Mouse (Mus musculus) gastrocnemius, postnatal 25 days (tissue): ENCODE results near the gene Akt2. TPM values are rescaled to one million over a fixed set of nuclear protein-coding genes. Genes with fewer than 3 reads are reported as not detected.

ENCODE experiments used
- DNase-seq: peaks from one replicate; pipeline ENCODE4 v3.0.0; 2022
- total RNA-seq, 2 experiments: library from RNA; stranded (reverse); gene quantifications; 1 replicate in 1 of 2; 2 replicates in 1 of 2; pipeline ENCODE4 v1.2.3; 2021

The Akt2 gene
- total RNA-seq, 2 experiments from 2014 or later = 135 to 147 TPM

DNA sequence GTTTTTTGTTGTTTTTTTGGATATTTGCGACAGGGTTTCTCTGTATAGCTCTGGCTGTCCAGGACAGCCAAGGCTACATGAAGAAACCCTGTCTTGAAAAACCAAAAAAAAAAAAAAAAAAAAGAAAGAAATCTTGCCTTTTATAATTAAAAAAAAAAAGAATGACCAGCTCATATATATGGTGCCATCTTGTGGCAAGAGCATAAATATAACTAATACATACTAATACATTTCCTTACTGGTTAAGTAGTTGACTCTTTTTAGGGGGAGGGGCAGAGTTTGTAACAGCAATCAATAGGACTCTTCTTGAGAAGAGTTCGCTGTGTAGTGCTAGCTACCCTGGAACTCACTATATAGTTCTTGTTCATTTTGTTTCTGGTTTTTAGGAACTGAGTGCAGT is 3.6 kb upstream of the Akt2 start:
- no peak for DNase-seq

DNA sequence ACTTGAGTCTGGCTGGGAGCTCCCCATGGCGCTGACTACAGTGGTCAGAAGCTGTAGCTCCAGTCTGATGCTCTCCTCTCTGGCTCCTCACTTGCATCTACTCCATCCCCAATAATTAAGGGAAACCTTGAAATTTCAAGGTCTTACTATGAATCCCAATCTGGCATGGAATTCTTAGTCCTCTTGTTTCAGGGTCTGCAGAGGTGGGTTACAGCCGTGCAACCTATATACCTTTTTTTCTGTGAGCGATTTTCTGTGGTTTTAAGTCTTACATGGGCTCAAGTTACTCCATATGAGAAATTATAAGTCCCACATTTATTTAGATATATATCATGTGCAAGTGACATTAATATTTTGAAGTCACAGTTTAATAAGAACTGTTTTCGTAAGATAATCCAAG is 1.3 kb upstream of the Akt2 start:
- DNase-seq = no peak

DNA sequence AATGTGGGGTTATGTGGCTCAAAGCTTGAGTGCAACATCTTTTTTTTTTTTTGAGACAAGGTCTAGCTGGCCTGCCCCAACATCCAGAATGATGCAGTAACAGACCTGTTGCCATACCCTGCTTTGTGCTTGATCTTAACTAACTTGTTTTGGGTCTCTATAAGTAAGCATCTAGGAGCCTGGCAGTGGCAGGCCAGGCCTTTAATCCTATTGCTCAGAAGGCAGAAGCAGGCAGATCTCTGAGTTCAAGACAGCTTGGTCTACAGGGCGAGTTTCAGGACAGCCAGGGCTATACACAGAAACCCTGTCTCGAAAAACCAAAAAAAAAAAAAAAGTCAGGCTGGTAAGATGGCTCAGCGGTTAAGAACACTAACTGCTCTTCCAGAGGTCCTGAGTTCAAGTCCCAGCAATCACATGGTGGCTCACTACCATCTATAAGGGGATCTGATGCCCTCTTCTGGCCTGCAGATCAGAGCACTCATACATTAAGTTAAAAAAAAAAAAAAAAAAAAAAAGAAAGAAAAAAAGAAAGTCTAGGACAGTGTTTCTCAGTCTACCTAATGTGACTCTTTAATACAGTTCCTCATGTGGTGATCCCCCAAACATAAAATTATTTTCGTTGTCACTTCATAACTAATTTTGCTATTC is 662 bp upstream of the Akt2 start:
- no peak for DNase-seq

DNA sequence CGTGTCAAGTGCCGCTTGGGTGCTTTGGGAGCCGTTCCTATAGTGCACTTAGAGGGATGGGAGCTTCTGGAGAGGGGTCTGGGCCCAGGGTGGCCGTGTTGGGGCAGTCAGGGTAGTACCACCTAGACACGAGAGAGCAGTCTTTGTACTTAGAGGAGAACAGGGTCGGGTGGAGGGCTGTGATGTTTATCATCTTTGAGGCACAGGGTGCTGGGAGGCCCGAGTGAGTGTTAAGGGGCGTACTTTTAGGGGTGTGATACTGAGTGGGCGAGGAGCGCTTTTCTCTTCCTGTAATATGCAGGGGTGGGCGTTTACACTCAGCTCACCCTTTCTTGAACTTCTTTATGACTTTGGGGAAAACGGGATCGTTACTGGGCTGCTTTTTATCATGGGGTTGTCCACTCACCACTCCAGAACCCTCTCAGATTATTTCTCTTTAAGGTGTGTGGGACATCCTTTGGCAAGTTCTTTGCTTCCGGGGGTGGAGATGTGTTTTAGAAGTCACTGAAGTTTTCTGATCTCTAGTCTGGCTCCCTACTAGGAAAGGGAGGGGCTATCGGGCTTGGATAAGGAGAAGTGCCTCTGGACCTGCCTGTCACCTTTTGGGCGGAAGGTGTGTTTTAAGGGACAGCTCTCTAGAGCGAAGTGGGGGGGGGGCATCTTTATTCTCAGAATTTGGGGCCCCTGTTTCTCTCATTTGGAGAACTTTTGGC is 1.0 kb downstream of the Akt2 start:
- no peak for DNase-seq

DNA sequence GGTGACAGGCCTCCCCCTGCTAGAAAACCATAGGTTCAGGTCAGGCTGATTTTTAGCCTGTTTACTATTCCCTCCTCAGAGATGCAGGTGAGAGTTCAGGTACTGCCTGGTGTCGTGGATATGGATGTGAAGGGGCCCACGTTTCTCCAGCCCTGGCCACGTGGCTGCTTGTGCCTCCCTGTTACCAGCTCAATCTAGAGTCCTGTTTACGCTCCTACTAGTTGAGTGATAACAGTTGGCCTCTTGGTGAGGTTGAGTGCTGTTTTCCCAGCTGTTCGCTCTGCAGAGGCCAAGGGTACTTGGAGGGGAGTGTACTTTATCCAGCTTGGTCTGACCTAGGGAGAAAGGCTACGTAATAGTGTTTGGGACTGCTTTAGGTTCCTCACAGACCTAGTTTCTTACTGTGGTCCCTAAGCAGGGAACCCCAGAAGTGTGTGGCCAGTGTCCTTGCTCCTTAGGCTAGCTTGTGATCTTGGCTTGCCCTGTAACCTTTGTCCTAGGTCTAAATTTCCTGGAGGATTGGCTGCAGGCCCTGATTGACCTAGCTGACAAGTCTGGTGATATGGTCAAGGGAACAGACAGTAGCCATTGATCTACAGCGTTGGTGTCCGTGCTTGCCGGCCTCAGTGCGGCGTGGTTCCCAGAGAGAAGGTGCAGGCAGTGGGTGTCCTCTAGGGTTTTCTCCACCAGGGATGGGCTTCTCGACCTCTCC is 1.7 kb downstream of the Akt2 start:
- no peak for DNase-seq

DNA sequence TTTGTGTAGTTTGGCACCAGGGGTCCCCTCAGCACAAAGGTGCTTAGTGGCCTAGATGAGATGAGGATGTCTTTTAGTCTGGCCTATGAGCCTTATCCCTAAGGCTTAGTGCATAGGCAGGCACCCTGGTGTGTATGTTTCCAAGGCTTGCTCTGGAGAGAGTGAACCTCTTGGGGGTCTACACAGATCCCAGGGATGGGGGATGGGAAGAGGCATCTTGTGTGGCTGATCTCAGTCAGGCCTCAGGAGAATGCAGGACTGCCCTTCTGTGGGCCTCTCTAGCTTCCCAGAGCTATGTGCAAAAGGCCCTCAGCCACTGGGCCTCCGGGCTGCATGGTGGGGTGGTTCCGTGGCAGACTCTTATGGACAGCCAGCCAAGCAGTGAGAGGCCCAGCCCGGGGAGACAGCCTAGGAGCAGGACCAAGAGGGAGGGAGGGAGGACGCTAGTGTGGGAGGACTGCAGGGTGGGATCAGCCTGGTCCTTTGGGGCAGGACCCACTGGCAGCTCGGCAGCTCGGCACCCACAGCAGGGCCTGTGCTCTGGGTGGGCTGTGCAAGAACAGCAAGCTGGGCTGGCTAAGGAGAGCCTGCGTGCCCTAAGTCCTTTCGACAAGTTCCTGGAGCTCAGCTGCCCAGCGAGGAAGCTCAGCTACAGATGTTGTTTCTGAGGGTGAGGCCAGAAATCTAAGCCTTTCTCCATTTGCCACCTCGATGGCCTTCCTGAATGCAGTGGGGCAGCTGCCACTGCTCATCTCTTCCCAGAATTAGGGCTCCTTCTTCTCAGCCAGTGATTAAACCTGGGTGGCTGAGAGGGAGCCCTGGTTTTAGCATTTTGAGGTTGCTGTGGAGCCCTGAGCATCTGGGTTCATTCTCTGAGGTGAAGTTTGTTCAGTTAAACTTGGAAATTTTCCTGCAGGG is 5.5 kb downstream of the Akt2 start:
- peak; percentile 73 for DNase-seq

DNA sequence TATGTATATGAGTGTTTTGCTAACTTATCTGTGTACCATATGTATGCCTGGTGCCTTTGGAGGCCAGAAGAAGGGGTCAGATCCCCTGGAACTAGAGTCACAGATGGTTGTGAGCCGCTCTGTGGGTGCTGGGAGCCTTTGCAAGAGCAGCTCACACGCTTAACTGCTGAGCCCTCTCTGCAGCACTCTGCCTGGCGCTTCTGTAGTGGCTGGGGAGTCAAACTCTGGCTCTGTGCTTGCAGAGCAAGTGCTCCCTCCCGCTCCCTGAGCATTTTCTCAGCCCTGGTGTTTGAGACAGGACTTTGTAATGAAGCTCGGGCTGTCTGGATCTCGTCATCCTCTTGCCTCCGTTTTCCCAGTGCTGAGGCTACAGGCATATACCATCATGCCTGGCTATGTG is 6.7 kb downstream of the Akt2 start:
- DNase-seq = no peak

DNA sequence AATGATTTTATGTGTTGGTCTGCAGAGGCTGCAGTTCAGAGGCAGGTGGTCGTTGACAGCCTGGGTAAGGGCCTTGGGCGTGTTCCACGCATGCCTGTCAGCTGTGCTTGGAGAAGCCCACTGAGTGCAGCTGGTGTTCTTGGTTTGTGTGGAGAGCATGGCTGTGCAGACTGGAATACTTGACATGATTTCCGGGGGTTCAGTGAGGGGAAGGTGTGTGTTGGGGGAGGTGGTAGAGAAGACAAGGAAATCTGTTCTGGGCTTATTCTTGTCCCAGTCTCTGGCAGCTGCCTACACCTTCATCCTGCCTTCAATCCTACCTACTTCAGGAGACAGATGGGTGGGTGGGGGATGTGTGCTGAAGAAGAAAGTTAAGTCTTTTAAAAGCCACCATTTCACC is 10.3 kb downstream of the Akt2 start:
- DNase-seq = no peak

DNA sequence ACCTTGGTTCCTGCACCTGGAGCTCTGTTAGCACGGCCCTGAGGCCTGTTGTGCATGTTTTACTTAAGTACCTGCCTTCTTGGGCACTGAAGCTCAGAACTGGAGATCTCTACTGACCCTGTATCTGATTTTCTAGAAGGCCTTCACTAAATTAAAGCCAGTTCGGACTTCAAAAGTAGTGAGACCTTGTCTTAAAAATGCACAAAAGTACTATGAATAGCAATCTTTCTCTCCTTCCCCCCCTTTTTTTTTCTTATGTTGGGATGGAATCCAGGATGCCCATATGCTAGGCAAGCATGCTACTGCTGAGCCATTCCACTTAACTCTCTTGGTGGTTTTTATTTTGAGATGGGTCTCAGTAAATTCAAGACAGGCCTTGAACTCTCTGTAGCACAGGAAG is 10.8 kb downstream of the Akt2 start:
- no peak for DNase-seq

DNA sequence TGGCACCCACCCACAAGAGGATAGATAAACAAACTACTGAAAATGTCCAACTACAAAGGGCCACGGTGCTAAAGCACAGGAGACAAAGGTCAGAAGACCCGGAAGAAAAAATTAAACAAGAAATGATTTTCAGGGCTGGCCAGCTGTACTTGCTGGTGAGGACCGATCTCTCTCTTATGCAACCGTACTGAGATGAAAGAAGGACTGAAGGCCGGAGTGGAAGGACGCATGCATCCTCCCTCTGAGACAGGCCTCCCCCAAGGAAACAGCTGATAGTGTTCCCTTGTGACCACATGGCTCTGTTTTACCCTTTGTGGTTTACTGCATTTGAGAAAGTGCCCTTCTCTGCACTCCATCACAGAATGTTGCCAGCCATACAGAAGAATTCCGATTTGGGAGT is 11.5 kb downstream of the Akt2 start:
- DNase-seq = no peak

DNA sequence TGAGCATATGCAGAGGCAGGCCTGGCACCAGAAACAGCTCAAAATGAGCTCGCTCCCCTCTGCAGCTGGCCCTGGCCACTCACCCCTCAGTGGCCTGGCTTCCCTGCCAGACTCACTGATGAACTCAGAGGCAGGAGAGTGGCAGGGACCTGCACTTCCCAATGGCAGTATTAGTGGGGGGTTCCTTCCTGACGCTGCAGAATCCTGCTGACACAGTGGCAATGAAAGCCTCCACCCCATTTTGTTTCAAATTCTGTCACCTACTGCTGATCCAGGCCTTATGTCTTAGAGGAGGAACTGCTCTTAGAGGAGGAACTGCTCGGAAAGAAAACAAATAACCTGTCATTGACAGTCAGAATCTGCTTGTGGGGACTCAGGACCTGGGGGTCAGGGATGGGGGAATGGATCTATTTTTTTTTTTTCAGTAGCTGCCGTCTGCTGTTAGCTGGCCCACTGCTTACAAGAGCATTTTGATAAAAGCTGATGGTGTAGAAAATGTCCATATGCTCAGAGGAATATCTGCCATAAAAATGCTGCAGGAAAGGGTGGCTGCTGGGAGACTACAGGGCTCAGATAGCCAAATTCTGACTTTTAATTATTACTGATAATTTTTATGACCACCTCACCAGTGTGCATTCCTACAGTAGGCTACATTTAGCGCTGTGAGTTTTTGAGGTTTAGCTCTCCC is 13.5 kb downstream of the Akt2 start:
- no peak for DNase-seq

DNA sequence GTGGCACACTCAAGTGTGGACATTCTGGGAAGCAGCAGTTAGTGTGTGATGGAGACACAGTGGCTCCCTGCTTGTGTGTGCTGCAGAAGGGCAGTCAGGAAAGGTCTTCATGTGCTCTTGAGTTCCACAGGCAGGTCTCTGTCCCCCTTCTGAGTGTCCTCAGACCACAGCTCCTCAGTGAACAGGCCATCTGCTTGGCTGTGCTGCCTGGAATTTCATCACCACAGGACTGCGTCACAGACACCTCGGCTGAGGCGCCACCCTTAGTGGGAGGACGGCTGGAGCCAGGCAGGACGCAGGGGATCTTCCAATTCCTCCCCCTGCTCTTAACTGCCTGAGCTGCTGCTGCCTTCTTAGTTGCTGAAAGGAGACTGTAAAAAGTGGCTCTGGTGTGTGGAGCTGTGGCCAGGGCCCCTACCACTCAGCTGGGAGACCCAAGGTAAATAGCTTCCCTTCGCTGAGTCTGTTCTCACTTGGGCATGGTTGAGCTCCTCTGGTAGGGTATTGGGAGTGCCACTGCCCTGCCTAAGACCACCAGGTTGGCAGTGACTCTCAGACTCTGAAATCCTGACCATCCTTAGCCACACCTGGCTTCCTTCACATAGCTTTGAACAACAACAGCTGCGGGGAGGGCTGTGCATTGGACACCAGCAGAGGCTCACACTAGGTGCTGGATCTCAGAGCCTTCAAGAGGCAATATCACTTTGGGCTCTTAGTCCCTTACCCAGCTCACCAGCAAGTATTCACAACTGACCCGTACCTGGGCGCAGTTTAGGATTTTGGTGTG is 14.3 kb downstream of the Akt2 start:
- DNase-seq = peak; percentile 86

DNA sequence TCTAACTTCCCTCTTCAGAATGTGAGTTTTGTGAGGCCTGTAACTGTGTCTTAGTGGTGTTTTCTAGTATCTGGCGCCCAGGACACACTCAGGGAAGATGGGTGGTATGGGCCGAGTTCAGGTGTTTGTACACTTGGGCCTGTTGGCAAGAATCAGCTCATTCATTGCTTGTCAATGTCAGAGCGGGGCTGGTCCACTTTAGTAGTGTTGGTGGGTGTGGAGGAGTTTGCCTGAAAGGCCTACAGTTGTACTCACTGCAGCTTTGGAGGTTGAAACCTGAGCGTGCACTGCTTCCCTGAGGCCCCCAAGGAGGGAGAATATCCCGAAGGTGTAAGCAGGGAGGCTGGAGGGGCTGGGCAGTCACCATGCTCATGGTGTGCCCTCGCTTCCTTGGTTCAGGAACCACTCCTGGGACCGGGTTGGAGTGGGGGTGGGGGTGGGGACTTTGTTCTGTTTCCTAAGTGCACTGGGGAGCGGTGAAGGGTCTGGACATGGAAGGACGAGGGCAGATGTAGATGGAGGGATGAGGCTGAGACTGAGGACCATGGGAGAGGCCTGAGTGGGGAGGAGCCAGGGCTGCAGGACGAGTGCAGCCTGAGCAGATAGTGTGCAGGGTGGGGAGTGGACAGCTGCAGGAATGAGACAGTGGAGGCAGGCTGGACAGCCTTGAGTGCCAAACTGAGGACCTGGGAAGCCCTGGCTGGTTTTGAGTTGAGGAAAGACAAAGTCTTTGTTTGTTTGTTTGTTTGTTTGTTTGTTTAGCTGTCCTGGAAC is 15.3 kb downstream of the Akt2 start:
- no peak for DNase-seq

DNA sequence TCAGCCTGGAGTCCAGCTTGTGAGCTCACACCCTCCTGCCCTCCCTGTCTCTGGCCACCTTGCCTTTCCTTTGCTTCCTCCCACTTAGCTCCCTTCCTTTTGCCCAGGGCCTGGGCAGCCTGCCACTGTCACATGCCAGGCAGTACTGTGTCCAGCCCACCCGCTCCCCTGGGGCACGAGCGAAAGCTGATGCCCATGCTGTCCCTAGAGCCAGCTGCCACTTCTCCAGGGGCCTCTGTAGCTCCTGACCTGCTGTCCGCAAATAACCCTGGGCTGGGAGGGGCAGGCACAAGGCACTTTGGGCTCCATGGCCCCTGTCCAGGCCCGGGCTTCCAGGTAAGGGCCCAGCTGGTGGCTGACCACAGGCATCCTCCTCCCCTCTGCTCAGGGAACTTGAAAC is 16.2 kb downstream of the Akt2 start:
- DNase-seq = peak; percentile 92

DNA sequence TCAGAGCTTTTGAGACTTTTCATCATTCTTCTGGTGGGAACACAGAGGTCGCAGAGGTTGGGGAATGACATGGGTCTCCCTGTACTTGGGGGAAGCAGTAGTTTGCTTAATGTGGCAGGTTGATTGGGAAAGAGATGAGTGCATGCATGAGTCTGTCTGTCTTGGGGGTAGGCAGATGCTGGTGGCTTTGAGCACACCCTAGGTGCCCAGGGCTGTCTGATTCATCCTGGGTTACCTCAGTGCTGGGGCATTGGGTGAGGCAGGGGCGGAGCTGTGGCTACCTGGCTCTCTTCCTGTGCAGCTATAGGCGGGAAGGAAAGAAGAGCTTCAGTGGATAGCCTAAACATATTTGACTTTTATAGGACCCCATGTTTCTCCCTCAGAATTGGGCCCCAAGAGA is 16.8 kb downstream of the Akt2 start:
- no peak for DNase-seq

DNA sequence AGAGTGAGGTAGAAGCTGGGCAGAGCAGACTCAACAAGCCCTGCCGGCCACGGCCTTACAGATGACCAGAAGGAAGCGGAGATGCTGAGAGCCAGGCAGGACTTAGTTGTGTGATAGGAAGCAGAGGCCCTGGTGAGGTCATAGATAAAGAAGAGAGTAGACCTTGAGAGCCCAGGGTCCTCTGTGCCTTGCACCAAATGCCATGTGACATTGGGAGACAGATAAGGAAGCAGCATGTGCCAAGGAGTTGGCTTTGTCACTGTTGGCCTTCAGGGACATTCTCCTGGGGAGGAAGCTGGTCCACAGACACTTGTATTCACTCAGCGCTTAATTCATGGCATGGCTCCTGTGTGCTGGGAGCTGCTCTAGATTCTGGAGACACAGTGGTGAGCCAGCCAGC is 17.9 kb downstream of the Akt2 start:
- no peak for DNase-seq

DNA sequence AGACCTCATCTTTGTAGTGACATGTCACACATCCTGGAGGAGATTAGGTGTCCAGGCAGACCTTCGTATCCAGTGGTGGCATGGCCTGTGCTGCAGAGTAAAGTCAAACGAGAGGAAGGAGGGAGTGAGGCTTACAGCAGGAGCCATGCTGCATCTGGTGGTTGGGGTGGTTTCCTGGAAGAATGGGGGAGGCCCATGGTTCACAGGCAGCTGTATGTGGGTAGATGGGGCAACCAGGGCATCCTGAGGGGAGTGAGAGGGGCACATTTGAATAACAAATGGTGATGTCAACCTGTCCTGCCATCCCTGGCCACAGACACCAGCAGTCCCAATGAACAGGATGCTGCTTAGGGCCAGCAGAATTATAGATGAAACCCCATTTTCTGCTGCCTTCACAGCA is 18.3 kb downstream of the Akt2 start:
- no peak for DNase-seq

DNA sequence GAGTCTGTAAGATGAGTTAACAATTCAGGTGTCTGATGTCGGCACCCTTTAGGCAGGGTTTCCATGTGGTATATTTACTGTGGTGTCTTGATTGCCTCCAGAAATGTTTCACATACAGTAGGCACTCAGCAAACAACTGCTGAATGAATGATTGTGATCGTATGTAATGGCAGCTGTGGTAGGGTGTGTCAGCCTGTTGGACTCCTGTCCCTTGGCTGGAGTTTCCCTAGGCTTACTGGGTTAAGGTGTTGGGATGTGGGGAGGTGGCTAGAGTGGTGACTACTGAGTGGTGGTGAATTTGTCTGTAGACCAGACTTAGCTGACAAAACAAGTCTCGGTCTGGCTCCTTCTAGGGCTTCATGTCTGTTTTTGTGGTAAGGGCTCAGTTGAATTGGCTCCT is 19.0 kb downstream of the Akt2 start:
- DNase-seq = no peak

DNA sequence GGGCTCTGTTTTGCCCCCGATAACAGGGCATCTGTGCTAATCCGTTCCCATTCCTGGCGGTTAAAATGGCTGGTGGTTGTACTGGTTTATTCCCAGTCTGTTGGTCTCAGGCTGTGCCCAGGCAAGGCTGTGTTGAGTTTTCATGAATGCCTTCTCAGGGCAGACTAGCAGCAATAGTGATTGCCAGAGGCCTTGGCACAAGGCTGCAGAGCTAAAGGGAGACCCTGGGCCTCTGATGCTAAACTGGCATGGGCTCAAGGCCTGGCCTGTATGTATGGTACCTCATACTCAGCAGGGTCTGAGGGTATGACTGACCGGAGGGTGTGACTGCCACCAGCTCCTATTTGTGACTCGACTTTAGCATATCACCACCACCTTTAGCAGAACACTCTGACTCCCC is 19.5 kb downstream of the Akt2 start:
- no peak for DNase-seq

DNA sequence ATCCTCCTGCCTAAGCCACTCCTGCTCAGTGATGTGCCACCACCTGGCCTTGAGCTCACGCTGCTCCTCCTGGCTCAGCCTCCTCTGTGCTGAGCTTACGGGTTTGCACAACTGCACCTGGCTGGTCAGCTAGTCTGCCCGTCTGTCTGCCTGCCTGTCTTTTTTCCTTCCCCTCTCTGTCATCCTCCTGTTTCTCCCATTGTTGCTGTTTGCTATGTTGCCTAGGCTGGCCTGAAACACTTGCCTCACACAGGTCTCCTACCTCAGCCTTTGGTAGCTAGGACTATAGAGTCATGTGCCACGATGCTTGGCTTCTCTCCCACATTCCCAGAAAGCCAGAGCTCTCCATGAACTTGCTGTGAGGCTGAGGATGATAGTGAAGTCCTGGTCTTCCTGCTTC is 21.6 kb downstream of the Akt2 start:
- no peak for DNase-seq
